Mouse (Mus musculus) right cerebral cortex, adult 2 months (tissue): ENCODE measurements at regions not wholly inside any gene's neighbourhood (a gene's known extent, or its start where the extent isn't known, plus 50 kb on each side); places are given as distances from the start of the nearest gene placed in this dataset.

ENCODE experiments used
- DNase-seq, 2 experiments: peaks; one replicate each; pipeline ENCODE4 v3.0.0; 2021 to 2022; ENCODE audit warnings: low spot score in 2 of 2

DNA sequence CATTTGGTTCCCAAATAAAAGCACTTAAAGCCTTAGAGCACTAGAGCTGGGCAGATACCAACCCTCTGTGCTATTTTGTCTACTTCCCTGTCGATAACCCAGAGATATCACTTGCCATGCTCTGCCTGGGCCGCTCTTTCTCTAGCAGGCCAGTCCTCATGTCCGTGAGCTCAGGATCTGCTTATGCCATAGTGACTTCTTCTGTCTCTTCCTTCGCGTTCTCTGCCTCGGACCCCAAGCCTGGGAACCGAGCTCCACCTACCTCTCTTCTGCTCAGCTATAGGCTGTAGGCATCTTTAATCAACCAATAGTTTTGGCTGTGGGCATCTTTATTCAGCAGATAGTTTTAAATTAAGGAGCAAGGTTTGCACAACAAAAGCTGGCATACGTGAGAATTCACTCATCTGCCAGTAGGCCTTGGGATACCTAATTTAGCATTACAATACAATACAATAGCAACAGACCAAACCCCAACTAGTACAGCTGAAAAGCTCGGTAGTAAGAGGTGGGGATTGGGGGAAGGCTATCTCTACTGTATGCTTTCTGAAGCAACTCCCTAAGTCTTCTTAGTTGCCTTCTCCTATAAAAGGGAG, 72.0 kb upstream of the Eomes start:
- no peak for DNase-seq

DNA sequence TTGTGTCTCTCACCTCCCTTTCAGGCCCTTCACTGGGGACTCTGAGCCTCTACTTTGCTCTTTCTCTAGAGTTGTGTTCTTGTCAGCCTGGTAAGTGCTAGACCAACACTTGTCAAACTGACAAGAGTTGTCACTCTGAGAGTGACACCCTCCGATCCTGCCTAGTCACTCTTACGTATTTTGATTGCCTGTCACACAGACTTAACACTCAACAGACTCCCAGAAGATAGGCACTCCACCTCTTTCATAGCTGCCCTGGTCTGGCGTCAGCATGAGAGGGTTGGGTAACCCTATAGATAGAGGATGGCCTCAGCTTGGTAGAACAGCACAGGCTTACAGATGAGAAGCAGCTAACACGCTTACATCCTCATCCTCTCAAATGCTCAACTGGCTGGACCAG, 62.0 kb upstream of the Eomes start:
- DNase-seq = no peak

DNA sequence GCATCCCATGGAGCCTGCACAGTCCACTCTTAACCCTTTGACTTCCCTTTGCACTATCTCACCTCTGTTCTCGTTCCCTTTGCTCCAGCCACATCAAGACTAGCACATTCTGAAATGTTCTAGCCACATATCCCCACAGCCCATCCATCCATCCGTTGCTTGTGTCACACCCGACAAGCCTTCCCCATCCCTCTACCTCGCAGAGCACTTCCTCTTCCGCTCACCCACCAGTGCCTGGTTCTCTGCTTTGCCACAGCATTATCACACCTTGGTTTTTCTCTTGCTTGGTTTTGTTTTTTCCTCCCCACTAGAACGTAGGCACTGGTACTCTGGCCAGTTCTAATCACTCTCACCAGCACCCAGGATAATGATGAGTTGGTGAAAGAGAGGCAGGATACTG, 61.5 kb upstream of the Eomes start:
- no peak for DNase-seq

DNA sequence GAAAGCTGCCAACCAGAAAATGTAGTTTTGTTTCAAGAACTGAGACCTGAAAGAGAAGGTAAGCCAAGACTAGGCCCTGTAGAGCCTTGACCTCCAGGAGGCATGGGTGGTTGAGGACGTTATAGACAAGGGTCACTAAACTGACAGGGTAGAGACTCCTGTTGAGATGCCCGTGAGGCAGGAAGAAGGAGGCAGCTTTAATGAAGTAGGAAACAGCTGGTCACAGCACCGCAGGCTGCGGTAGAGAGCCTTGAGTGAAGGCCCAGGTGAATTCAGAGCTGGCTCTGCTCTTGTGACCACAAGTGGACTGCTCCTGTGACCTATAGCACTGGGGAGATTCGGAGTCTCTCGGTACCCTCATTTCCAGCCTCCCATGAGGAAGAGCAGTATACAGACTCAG, 53.7 kb upstream of the Eomes start:
- DNase-seq = no peak
